Mouse (Mus musculus) T-helper 1 cell (primary cell): ENCODE results near the gene AI464131.

Experiments used
- in situ Hi-C: fragments of 300-600 bp; cut with MboI, MseI; formaldehyde crosslinking; loops from one replicate; pipeline ENCODE4 v1.15.1; 2025; ENCODE audit warnings: high pct_unique_total_duplicates

AI464131 gene

DNA sequence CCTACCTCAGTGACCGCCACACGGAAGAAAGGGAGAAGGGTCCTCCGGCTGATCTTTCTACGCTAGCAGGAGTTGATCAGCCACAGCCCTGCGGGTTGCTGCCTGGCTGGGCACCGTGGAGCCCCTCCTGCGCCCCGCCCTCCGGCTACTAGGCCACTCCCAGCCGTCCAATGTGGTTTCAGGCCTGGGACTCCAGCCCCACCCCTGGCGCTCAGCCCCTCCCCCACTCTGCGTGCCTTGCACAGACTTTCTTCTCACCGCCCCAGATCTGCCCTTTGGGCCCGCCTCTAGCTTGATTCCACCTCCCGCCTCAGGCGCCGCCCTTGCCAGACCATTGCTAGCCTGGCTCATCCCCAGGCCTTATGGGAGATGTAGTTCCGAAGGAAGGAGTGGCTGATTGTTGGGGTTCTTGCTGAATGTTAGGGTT is at the start of gene AI464131:
Gene AI464131, minus strand, starts transcription at position 91 of the 427 bp plus-strand sequence.
- in situ Hi-C loops, result no loop called here

GRCm38 (mm10) chr4:41552529-41552928 is 49.7 kb upstream of the AI464131 start:
- in situ Hi-C loops, result loop anchor here (25.0 kb wide), 1 partner anchor 1485 kb away; the partner anchor contains the start of genes Fam214b, Pigo and Stoml2

GRCm38 (mm10) chr4:41547086-41547485 is 44.2 kb upstream of the AI464131 start:
- in situ Hi-C loops, result no loop called here

- in situ Hi-C loops, result no loop called here
Observed at GRCm38 (mm10) chr4:41545985-41546384, 43.1 kb upstream of the AI464131 start.

DNA sequence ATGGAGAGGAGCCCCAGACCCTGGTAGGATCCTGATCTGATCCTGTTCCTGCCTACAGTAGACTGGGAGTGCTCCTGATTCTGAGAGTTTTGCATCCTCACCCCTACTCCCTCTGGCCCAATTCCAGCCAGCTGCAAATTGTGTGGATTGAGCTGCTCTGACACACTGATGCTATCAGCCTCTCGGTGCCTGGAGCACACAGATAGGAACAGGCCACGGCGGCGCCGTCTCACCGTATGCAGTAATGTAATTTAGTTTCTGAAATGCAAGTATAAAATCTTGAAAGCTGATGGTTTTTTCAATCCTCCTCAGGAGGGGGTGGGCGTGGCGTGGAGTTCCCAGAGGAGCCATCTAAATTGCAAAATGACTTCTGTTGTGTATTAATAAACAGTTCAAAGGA is 39.3 kb upstream of the AI464131 start:
- in situ Hi-C loops, result no loop called here

- in situ Hi-C loops, result no loop called here
Observed at GRCm38 (mm10) chr4:41534866-41535265, 32.0 kb upstream of the AI464131 start.

- in situ Hi-C loops, result no loop called here
Observed at GRCm38 (mm10) chr4:41532420-41532819, 29.5 kb upstream of the AI464131 start.

- in situ Hi-C loops, result loop anchor here (5.0 kb wide), 1 partner anchor 84 kb away; no protein-coding TSS in a partner anchor
Observed at GRCm38 (mm10) chr4:41527996-41528395, 25.1 kb upstream of the AI464131 start.

- in situ Hi-C loops, result loop anchor here (5.0 kb wide), 1 partner anchor 85 kb away; no protein-coding TSS in a partner anchor
Observed at GRCm38 (mm10) chr4:41527076-41527475, 24.2 kb upstream of the AI464131 start.

GRCm38 (mm10) chr4:41526553-41526952 is 23.7 kb upstream of the AI464131 start:
- in situ Hi-C loops, result loop anchor here (5.0 kb wide), 1 partner anchor 86 kb away; no protein-coding TSS in a partner anchor

GRCm38 (mm10) chr4:41524829-41525228 is 22.0 kb upstream of the AI464131 start:
- in situ Hi-C loops, result loop anchor here (5.0 kb wide), 1 partner anchor 87 kb away; no protein-coding TSS in a partner anchor

DNA sequence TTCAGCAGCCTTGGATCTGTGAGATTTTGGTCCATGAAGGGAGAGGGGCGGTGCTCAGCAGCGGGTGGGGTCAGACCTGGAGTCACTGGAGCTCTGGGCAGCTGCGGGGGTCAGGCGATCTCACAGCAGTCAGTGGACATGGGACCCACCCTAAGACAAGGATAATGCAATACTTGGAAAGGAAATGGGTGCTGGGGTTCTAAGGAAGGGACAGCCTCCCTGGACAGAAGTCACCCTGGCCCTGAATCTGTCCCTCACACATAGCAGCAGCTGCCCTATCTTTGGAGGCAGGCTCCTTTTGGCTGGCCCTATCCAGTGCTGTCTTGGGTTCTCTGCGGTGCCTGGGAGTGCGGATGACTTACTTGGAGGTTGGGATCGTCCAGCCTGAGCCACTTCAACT is 21.0 kb upstream of the AI464131 start:
- in situ Hi-C loops, result no loop called here

GRCm38 (mm10) chr4:41522788-41523187 is 19.9 kb upstream of the AI464131 start:
- in situ Hi-C loops, result no loop called here

GRCm38 (mm10) chr4:41522136-41522535 is 19.3 kb upstream of the AI464131 start:
- in situ Hi-C loops, result no loop called here

- in situ Hi-C loops, result no loop called here
Observed at GRCm38 (mm10) chr4:41520641-41521040, 17.8 kb upstream of the AI464131 start.

DNA sequence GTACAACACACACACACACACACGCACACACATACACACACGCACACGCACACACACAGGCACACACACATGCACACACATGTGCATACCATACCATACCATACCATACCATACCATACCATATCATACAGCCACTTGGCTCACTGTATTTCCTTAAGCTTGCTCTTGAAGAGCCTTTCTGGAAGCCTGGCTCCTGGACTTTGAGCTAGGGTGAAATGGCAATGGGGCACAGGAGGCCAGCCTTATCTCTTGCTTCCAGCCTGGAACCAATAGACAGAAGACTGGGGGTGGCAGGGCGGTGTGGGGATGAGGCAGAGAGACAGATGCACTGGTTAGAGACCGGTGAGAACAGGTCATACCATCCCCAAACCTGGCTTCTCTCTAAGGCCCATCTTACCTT is 16.3 kb upstream of the AI464131 start:
- in situ Hi-C loops, result no loop called here

- in situ Hi-C loops, result no loop called here
Observed at GRCm38 (mm10) chr4:41518349-41518748, 15.5 kb upstream of the AI464131 start.

- in situ Hi-C loops, result no loop called here
Observed at GRCm38 (mm10) chr4:41517233-41517632, 14.4 kb upstream of the AI464131 start, which contains the start of gene 1110017D15Rik. Gene 1110017D15Rik (minus strand): TSS chr4:41517333.

GRCm38 (mm10) chr4:41513714-41514113 is 10.8 kb upstream of the AI464131 start:
- in situ Hi-C loops, result no loop called here

DNA sequence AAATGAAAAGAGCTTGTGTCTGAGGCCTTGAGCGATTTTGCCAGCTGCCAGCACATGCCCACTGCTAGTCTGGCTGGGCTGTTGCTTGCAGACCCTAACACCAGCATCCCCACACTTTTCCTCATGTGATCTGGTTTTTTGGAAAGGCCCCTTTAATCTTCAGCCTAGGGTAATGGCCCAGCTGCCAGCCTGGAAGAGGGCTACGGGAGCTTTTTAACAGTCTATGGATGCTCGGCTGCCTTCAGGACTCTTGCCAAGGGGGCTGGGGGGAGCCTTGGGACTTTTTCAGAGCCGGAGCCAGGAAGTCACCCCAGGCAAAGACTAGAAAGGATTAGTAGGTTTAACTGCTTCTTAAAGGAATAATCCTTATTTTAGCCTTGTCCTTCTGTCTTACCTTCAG is 10.4 kb upstream of the AI464131 start:
- in situ Hi-C loops, result no loop called here

DNA sequence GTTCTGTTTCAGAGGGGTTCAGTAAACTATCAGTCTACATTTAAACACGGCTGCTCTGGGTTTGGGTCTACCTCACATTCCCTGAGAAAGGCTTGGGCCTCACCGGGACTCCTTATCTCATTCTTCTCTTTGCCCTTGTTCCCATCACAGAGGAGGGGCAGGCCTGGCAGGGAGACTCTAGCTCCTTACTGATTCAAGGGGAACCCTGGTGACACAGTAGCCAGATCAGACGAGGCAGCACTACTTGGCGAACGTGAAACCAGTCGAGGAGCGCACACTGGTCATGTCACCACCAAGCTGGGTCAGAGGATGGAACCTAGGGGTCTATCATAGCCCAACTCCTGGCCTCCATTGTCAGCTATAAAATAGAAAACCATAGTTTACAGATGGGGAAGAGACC is 5.1 kb upstream of the AI464131 start:
- in situ Hi-C loops, result no loop called here

DNA sequence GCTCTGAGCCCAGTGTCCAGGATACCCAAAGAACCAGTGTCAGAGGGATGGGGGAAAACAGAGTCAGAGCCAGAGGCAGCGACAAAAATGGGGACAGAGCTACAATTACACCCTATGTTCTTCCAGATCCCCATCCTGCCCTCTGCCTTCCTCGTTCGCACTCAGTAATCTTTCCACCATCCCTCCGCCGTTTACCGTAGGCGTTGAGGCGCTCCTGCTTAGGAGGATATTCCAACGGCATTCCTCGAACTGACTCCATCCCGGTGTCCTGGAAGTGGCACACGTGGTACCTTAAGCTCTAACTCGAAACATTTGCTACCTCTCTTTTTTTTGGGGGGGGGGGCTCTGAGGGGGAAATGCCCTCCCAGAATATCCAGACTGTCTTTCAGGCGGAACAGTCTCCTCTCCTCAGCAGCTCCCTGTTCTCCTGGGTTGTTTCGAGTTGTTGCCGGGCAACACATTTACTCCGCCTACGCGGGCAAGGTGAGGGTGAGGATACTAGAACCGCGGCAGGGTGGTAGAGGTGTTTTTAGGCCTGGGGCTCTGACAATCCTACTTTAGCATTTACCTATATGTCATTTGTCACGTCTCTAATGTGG is 4.5 kb upstream of the AI464131 start:
- in situ Hi-C loops, result no loop called here

DNA sequence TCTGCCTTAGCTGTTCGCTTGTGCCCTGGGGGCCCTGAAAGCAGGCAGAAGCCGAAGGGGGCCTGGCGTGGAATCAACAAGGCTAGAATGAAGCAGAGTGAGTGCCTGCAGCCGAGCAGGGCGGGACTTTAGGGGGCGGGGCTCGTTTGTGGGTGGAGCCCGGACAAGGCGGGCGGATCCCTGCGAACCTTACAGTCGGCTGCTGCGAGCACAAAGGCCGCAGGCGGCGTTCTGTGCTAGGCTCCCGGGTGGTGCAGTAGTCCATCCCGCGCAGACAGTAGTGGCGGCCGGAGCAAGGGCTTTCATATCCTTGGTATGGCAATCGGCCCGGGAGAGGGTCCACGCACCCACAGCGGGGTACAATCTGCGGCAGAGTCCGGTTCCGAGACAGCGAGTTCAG is 4.0 kb upstream of the AI464131 start:
- in situ Hi-C loops, result no loop called here

DNA sequence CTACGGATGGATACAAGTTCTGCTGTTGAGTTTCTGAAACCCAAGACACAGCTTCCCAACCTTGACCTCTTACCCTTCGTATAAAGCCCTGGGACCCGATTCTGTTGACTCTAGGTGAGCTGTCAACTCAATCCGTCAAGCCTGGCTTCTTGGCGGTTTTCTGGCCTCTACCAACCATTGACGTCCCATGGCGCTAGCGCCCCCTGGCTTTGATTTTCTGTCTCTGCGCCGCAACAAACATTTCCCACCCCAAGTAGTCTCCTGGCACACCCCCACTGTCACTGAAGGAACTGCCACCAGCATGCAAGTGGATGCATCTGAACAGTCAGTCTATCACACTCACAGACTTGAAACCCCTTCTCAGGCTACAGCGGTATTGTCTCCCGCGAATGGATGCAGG is 3.3 kb upstream of the AI464131 start:
- in situ Hi-C loops, result no loop called here
